Mouse (Mus musculus): ENCODE data around the gene Txndc15.

Txndc15 gene

GRCm38 (mm10) chr13:55732121-55732520, 17.7 kb downstream of the Txndc15 start:
- no peak for DNase-seq

- DNase-seq: no peak
Measured at GRCm38 (mm10) chr13:55733628-55734502, 19.4 kb downstream of the Txndc15 start.

- no peak for DNase-seq
Measured at GRCm38 (mm10) chr13:55737885-55738284, 23.4 kb downstream of the Txndc15 start.

- no peak for DNase-seq
Measured at GRCm38 (mm10) chr13:55742306-55742705, 27.9 kb downstream of the Txndc15 start.

GRCm38 (mm10) chr13:55754380-55754779, 39.9 kb downstream of the Txndc15 start:
- DNase-seq: no peak

GRCm38 (mm10) chr13:55756789-55757188, 42.3 kb downstream of the Txndc15 start:
- DNase-seq: no peak

GRCm38 (mm10) chr13:55757645-55758044, 43.2 kb downstream of the Txndc15 start:
- no peak for DNase-seq

- DNase-seq: no peak
Measured at GRCm38 (mm10) chr13:55760576-55760975, 46.1 kb downstream of the Txndc15 start.

- no peak for DNase-seq
Measured at GRCm38 (mm10) chr13:55761486-55761885, 47.0 kb downstream of the Txndc15 start.

GRCm38 (mm10) chr13:55774352-55774751, 59.9 kb downstream of the Txndc15 start:
- DNase-seq: no peak

- DNase-seq: no peak
Measured at GRCm38 (mm10) chr13:55775056-55775455, 60.6 kb downstream of the Txndc15 start.

All from cerebellum, adult 9-10 months (tissue).